Mouse (Mus musculus) brown adipose tissue, adult 24 weeks (tissue): ENCODE data around the gene Auts2. TPM values are rescaled to one million over a fixed set of nuclear protein-coding genes. Genes with fewer than 3 reads are reported as not detected.
A peak's percentile ranks its signal among the peaks of the same experiment; 100 is the strongest.

Experiments
- H3K27ac ChIP-seq: fragments of 200-500 bp; replicated peaks from 2 replicates; pipeline ENCODE4 v1.5.1; 2012; ENCODE audit warnings: low read depth, mild to moderate bottlenecking, low read length
- H3K4me1 ChIP-seq: fragments of 200-500 bp; 2 replicates; pipeline ENCODE4 v1.6.1; 2012; ENCODE audit warnings: low read length, mixed read lengths; ENCODE audit not compliant: control insufficient read depth, insufficient read depth, insufficient read length
- H3K4me3 ChIP-seq: fragments of 200-500 bp; 2 replicates; pipeline ENCODE4 v1.5.1; 2012; ENCODE audit warnings: low read depth, mild to moderate bottlenecking, low read length, moderate library complexity; ENCODE audit not compliant: insufficient read depth
- polyA plus RNA-seq: library from polyadenylated mRNA; stranded (reverse); fragments of >200 nt; gene quantifications from 2 replicates; pipeline ENCODE4 v1.2.4, GENCODE M21; 2012; ENCODE audit not compliant: missing spikeins, insufficient read depth, insufficient read length

Gene Auts2
- polyA plus RNA-seq, 1 experiment: 2.4 TPM

DNA sequence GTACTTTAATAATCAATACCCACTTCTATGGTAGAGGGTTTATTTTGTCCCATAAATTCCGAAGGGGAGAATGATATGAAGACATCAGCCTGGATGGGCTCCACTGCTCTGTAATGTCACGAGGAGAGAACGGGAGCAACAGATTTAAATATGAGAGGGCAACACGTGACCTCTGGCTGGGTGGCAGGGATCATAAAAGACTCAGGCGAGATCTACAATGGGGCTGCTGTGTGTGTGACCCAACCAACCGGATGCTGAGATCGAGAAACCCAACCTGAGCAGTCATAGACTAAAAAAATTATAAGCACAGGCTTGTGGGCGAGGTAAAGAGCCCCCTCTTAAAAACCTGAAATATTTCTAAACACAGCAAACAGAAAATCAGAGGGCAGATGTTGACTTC lies 753.5 kb downstream of the Auts2 start:
- no peak overlapping the region for H3K4me3 ChIP-seq
- no peaks in the 10 kb centered on the region for H3K4me1 ChIP-seq
- H3K27ac ChIP-seq: no peak overlapping the region

- Histone ChIP-seq H3K4me3 (no peak overlapping the region), H3K4me1 (no peaks in the 10 kb centered on the region)
Observed at GRCm38 (mm10) chr5:131788008-131788407, 755.1 kb downstream of the Auts2 start.

GRCm38 (mm10) chr5:131783241-131783640 lies 759.9 kb downstream of the Auts2 start:
- Histone ChIP-seq H3K4me3 (no peak overlapping the region), H3K27ac (no peak overlapping the region), H3K4me1 (no peaks in the 10 kb centered on the region)

More at GRCm38 (mm10) chr5:131788008-131788407, 755.1 kb downstream of the Auts2 start:
- H3K27ac ChIP-seq: no peak overlapping the region

GRCm38 (mm10) chr5:131781063-131781462 lies 762.1 kb downstream of the Auts2 start:
- H3K4me3 ChIP-seq: no peak overlapping the region
- no peaks in the 10 kb centered on the region for H3K4me1 ChIP-seq
- H3K27ac ChIP-seq: no peak overlapping the region

GRCm38 (mm10) chr5:131779171-131779570 lies 764.0 kb downstream of the Auts2 start:
- Histone ChIP-seq H3K4me1 (no peaks in the 10 kb centered on the region), H3K27ac (no peak overlapping the region), H3K4me3 (no peak overlapping the region)

- H3K27ac ChIP-seq: no peak overlapping the region
- H3K4me3 ChIP-seq: no peak overlapping the region
- no peaks in the 10 kb centered on the region for H3K4me1 ChIP-seq
Observed at GRCm38 (mm10) chr5:131775672-131776071, 767.5 kb downstream of the Auts2 start.

DNA sequence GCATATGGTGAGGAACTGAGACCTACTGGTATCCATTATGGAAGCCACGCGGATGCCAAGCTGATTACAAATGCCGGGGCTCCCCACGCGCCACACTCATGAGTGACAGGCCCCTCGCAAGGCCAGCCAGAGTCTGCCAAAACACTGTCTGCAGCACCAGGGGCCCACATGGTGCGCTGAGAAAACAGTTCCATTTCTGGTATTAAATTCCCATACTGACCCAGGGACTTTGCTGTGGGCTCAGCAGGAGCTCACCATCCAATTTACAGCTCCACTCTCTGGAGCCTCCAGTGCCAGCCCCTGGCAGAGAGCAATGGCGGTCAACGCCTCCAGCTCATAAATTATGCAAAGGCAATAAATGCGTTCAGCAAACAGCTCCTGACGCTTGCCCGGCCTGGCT lies 767.9 kb downstream of the Auts2 start:
- Histone ChIP-seq H3K27ac (no peak overlapping the region), H3K4me1 (no peaks in the 10 kb centered on the region), H3K4me3 (no peak overlapping the region)

- no peaks in the 10 kb centered on the region for H3K4me1 ChIP-seq
- H3K27ac ChIP-seq: no peak overlapping the region
- no peak overlapping the region for H3K4me3 ChIP-seq
Observed at GRCm38 (mm10) chr5:131774792-131775191, 768.4 kb downstream of the Auts2 start.

- no peaks in the 10 kb centered on the region for H3K4me1 ChIP-seq
- no peak overlapping the region for H3K27ac ChIP-seq
- H3K4me3 ChIP-seq: no peak overlapping the region
Observed at GRCm38 (mm10) chr5:131772616-131773015, 770.5 kb downstream of the Auts2 start.

- H3K4me3 ChIP-seq: no peak overlapping the region
- H3K4me1 ChIP-seq: no peaks in the 10 kb centered on the region
- H3K27ac ChIP-seq: no peak overlapping the region
Observed at GRCm38 (mm10) chr5:131769273-131769672, 773.9 kb downstream of the Auts2 start.

GRCm38 (mm10) chr5:131767699-131768264 lies 775.4 kb downstream of the Auts2 start:
- Histone ChIP-seq H3K4me1 (no peaks in the 10 kb centered on the region), H3K4me3 (no peak overlapping the region), H3K27ac (no peak overlapping the region)

DNA sequence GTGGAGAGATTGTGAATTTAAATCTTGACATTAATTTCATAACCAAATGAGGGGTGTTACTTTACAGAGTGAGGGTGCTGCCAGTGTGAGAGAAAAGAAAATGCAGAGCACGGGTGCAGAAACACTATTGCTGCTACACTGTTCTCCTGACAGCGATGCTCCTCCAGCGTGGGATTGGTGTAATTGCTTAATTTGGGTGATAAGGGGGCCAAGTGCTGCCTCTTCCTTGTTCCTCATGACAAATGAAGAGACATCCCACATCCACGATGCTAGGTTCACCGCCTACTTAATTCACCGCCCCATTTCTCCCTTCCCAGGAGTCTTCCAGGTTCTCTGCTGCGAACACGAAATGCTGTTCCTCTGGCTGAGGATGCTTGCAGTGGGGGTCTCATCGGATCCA lies 776.0 kb downstream of the Auts2 start:
- no peak overlapping the region for H3K27ac ChIP-seq
- H3K4me3 ChIP-seq: no peak overlapping the region
- H3K4me1 ChIP-seq: no peaks in the 10 kb centered on the region

DNA sequence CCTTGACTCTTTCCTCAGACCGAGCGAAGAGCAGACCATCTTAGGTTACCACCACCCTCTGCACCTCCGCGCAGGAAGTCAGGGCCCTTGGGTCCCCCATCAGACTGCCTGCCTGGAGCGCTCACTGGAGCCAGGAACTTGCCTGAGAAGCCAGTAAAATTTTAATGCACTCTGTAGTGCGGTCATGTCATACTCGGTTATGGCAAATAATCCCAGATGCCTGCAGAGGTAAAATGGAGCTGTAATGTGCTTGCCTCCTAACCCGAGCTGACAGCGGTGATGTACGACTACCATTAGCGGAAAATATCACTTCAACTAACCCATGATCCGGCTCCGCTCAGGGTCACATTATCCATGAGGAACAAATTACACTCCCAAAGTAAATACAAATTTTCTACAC lies 783.7 kb downstream of the Auts2 start:
- no peaks in the 10 kb centered on the region; the same call in 1 of the 2 replicates for H3K4me1 ChIP-seq
- H3K4me3 ChIP-seq: no peak overlapping the region
- no peak overlapping the region for H3K27ac ChIP-seq

GRCm38 (mm10) chr5:131750330-131750729 lies 792.8 kb downstream of the Auts2 start:
- Histone ChIP-seq H3K27ac (peak overlapping the region; percentile 89), H3K4me3 (no peak overlapping the region), H3K4me1 (peaks cover 14% of the 10 kb centered on the region)

DNA sequence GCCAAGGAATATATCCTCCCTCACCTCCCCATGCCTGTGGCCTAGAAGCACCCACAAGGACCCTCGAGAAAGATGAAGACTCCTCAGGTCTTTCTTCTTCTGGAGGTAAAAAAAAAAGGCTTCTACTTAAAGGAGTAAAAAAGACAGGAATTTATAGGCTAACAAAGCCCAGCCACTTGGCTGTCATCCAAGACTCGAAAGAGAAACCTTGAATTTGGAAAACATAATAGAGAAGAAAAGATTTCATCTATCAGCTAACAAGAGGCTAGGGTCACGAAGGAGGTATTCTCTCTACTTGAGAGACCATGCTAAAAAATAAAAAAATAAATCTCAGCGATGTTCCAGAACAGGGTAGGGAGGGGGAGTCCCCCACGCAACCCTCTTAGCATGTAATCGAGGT lies 793.9 kb downstream of the Auts2 start:
- Histone ChIP-seq H3K27ac (peak overlapping the region; percentile 89), H3K4me3 (no peak overlapping the region), H3K4me1 (peaks cover 14% of the 10 kb centered on the region)

DNA sequence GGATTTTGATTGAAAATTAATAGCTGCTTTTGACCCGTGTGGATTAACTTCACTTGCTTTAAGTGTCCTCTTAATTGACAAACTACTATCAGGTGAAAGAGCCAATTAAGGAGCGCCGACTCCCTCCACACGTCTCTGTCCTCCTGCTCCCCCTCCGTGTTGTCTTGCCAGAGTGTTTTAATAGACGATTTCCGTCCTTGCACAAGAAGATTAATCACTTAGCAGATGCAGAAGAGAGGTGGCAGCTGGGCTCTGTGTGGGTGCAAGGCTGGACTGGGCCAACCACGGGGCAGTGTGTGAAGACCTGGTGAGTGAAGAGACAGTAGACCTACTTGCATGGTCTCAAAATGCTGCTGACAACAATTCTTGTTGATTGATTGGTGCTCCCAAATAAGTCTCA lies 800.1 kb downstream of the Auts2 start:
- no peak overlapping the region for H3K27ac ChIP-seq
- H3K4me1 ChIP-seq: no peaks in the 10 kb centered on the region
- H3K4me3 ChIP-seq: no peak overlapping the region
